Mouse (Mus musculus) cerebellum, adult (tissue): ENCODE results near the gene Ednrb.
"Not testable (repeated sequence)": the region's sequence is repeated elsewhere in the genome, so short reads cannot be mapped to it uniquely, and the experiment has no call there.

Experiments
- ATAC-seq: cut with Nextera tagmentation; 2 replicates; pipeline ENCODE4 v1.9.2; 2017; ENCODE audit warnings: mild to moderate bottlenecking, moderate library complexity, mixed read lengths; ENCODE audit not compliant: insufficient number of reproducible peaks, low FRiP score, low TSS enrichment

The Ednrb gene

GRCm38 (mm10) chr14:103825934-103826333 lies 18.3 kb downstream of the Ednrb start:
- ATAC-seq: no peak

GRCm38 (mm10) chr14:103823501-103823900 lies 20.7 kb downstream of the Ednrb start:
- no peak for ATAC-seq

- no peak for ATAC-seq
These were observed 21.6 kb downstream of the Ednrb start for GRCm38 (mm10) chr14:103822590-103822989.

GRCm38 (mm10) chr14:103816637-103817308 lies 27.4 kb downstream of the Ednrb start:
- no peak for ATAC-seq

- ATAC-seq: no peak
These were observed 28.7 kb downstream of the Ednrb start for GRCm38 (mm10) chr14:103815542-103815941.

- ATAC-seq: no peak
These were observed 30.0 kb downstream of the Ednrb start for GRCm38 (mm10) chr14:103814015-103814691.

GRCm38 (mm10) chr14:103813246-103813645 lies 31.0 kb downstream of the Ednrb start:
- ATAC-seq: no peak

- no peak for ATAC-seq
These were observed 32.9 kb downstream of the Ednrb start for GRCm38 (mm10) chr14:103811291-103811690.

- no peak for ATAC-seq
These were observed 40.1 kb downstream of the Ednrb start for GRCm38 (mm10) chr14:103803907-103804659.

GRCm38 (mm10) chr14:103797123-103797522 lies 47.1 kb downstream of the Ednrb start:
- no peak for ATAC-seq

- ATAC-seq: no peak
These were observed 48.6 kb downstream of the Ednrb start for GRCm38 (mm10) chr14:103795591-103795990.

GRCm38 (mm10) chr14:103793409-103793808 lies 50.8 kb downstream of the Ednrb start:
- no peak for ATAC-seq

GRCm38 (mm10) chr14:103792726-103793125 lies 51.5 kb downstream of the Ednrb start:
- ATAC-seq: no peak

- no peak for ATAC-seq
These were observed 56.7 kb downstream of the Ednrb start for GRCm38 (mm10) chr14:103787547-103787946.

GRCm38 (mm10) chr14:103785096-103785965 lies 58.9 kb downstream of the Ednrb start:
- ATAC-seq: no peak

- ATAC-seq: not testable (repeated sequence)
These were observed 63.9 kb downstream of the Ednrb start for GRCm38 (mm10) chr14:103780336-103780735.

- no peak for ATAC-seq
These were observed 64.9 kb downstream of the Ednrb start for GRCm38 (mm10) chr14:103779276-103779675.

GRCm38 (mm10) chr14:103778533-103779151 lies 65.6 kb downstream of the Ednrb start:
- ATAC-seq: peak; percentile 53

- peak; percentile 68 for ATAC-seq
These were observed 66.2 kb downstream of the Ednrb start for GRCm38 (mm10) chr14:103778009-103778431.

- no peak for ATAC-seq
These were observed 66.8 kb downstream of the Ednrb start for GRCm38 (mm10) chr14:103777386-103777785.
